16 mouse cellular contexts compared by ENCODE assay signal in genomic region chr12:117157660-117158386, GRCm38 (mm10).
DNase-seq lines count a peak whose midpoint lies in the region; ATAC-seq lines count a peak whose summit lies in the region.
"Had no signal": no experiment of that assay in that cellular context is flagged by ENCODE, and none has a peak within 500 bp of the region (broad histone marks: within the 10 kb centered on the region; RNA-seq: fewer than 3 reads in every experiment).

No protein-coding gene starts in this region.

- H3K27ac ChIP-seq in hindbrain, embryonic 11.5 days (ENCODE audit: low read depth, low read length), result no peak overlapping the region
- H3K27ac ChIP-seq in midbrain, embryonic 12.5 days (replicated peaks), result peak overlapping the region; percentile 91
- no peak overlapping the region for H3K27ac ChIP-seq in neural tube, embryonic 15.5 days (replicated peaks)
- H3K27ac ChIP-seq: limb, embryonic 12.5 days; liver, embryonic 15.5 days had no signal

- H3K36me3 ChIP-seq in hindbrain, embryonic 11.5 days (ENCODE audit: control insufficient read depth, insufficient read depth, low read length), result no peaks in the 10 kb centered on the region
- H3K36me3 ChIP-seq in midbrain, embryonic 12.5 days, result peaks cover 23% of the 10 kb centered on the region
- no peaks in the 10 kb centered on the region for H3K36me3 ChIP-seq in neural tube, embryonic 15.5 days
- H3K36me3 ChIP-seq: limb, embryonic 12.5 days; liver, embryonic 15.5 days had no signal

- H3K4me3 ChIP-seq in hindbrain, embryonic 11.5 days (ENCODE audit: low read depth, low read length), result 0 out of 2 replicates have a peak overlapping the region, but pooled peaks have one; percentile 2
- H3K4me3 ChIP-seq in midbrain, embryonic 12.5 days, result peak overlapping the region; percentile 94
- no peak overlapping the region for H3K4me3 ChIP-seq in neural tube, embryonic 15.5 days (replicated peaks)
- H3K4me3 ChIP-seq: limb, embryonic 12.5 days; liver, embryonic 15.5 days had no signal

- peaks cover 3% of the 10 kb centered on the region; the same call in 1 of the 2 replicates for H3K27me3 ChIP-seq in hindbrain, embryonic 11.5 days (ENCODE audit: control insufficient read depth, insufficient read depth, low read length)
- H3K27me3 ChIP-seq in midbrain, embryonic 12.5 days, result no peaks in the 10 kb centered on the region; the same call in 1 of the 2 replicates
- peaks cover 55% of the 10 kb centered on the region for H3K27me3 ChIP-seq in neural tube, embryonic 15.5 days (replicated peaks)

- no peak for ATAC-seq in hindbrain, embryonic 11.5 days (ENCODE audit: low FRiP score)
- ATAC-seq in midbrain, embryonic 12.5 days (ENCODE audit: low FRiP score, low read depth), result no peak
- ATAC-seq in neural tube, embryonic 15.5 days (ENCODE audit: low FRiP score), result no peak
- no peak for ATAC-seq in erythroid progenitor cell, adult 5-6 weeks (replicated peaks; ENCODE audit: low FRiP score, poor library complexity, severe bottlenecking)

- H3K4me1 ChIP-seq in hindbrain, embryonic 11.5 days (replicated peaks; ENCODE audit: control insufficient read depth, insufficient read depth, low read length), result peaks cover 30% of the 10 kb centered on the region
- peaks cover 61% of the 10 kb centered on the region for H3K4me1 ChIP-seq in midbrain, embryonic 12.5 days
- H3K4me1 ChIP-seq in neural tube, embryonic 15.5 days, result peaks cover 63% of the 10 kb centered on the region
- H3K4me1 ChIP-seq: liver, embryonic 15.5 days had no signal

- no peaks in the 10 kb centered on the region for H3K9me3 ChIP-seq in hindbrain, embryonic 11.5 days (ENCODE audit: control insufficient read depth, low read length)
- H3K9me3 ChIP-seq in midbrain, embryonic 12.5 days, result no peaks in the 10 kb centered on the region
- no peaks in the 10 kb centered on the region for H3K9me3 ChIP-seq in neural tube, embryonic 15.5 days (replicated peaks)
- H3K9me3 ChIP-seq: limb, embryonic 12.5 days; liver, embryonic 15.5 days had no signal

- WGBS in hindbrain, embryonic 11.5 days, result 14% methylated on average over 9 of the region's 9 CpGs
- WGBS in midbrain, embryonic 12.5 days, result 12% methylated on average over 9 of the region's 9 CpGs
- 25% methylated on average over 9 of the region's 9 CpGs for WGBS in neural tube, embryonic 15.5 days

- DNase-seq in retina, embryonic 14.5 days (ENCODE audit: low spot score), result peak; percentile 9
- no peak for DNase-seq in retina, postnatal 1 day
- DNase-seq in hindbrain, embryonic 11.5 days (ENCODE audit: low spot score), result peak; percentile 35
- DNase-seq in cerebellum, postnatal 25 days, result no peak
- DNase-seq in gastrocnemius, adult 18-20 months (ENCODE audit: low spot score), result no peak
- DNase-seq: cerebellum, adult 11 months; kidney, adult 18-20 months; kidney, postnatal 25 days; lung, postnatal 14 days; right cerebral cortex, postnatal 4 days; thymus, adult 18-20 months had no signal

- peak overlapping the region; percentile 22 for H3K4me2 ChIP-seq in hindbrain, embryonic 11.5 days (replicated peaks; ENCODE audit: low read depth, low read length)
- peak overlapping the region; percentile 67 for H3K4me2 ChIP-seq in midbrain, embryonic 12.5 days (replicated peaks)
- peak overlapping the region; percentile 9 for H3K4me2 ChIP-seq in neural tube, embryonic 15.5 days
- H3K4me2 ChIP-seq: limb, embryonic 12.5 days; liver, embryonic 15.5 days had no signal

- no peak overlapping the region for H3K9ac ChIP-seq in hindbrain, embryonic 11.5 days (ENCODE audit: low read depth, low read length)
- H3K9ac ChIP-seq in midbrain, embryonic 12.5 days (replicated peaks), result peak overlapping the region; percentile 68
- H3K9ac ChIP-seq in neural tube, embryonic 15.5 days (replicated peaks), result no peak overlapping the region
- H3K9ac ChIP-seq: limb, embryonic 12.5 days; liver, embryonic 15.5 days had no signal

Comparison
In these comparisons a context has a peak if more than half of its experiments do, and no peak if none do; other contexts are left out.
1. DNase-seq: peak in retina, embryonic 14.5 days (single experiment) and hindbrain, embryonic 11.5 days (single experiment); none in retina, postnatal 1 day (single experiment), cerebellum, postnatal 25 days (0 of 2) and gastrocnemius, adult 18-20 months (single experiment).
2. H3K4me2 ChIP-seq: peak in every context shown above with its lines; median percentile 67 in midbrain, embryonic 12.5 days; 22 in hindbrain, embryonic 11.5 days; 9 in neural tube, embryonic 15.5 days.